Mouse (Mus musculus) liver, adult (tissue): ENCODE measurements around the gene Nos3.

Experiments used
- GATA4 ChIP-seq: IDR thresholded peaks from 2 replicates; pipeline ENCODE4 v1.6.1; 2014; ENCODE audit warnings: mild to moderate bottlenecking, low read length; ENCODE audit not compliant: insufficient replicate concordance

The Nos3 gene

GRCm38 (mm10) chr5:24394165-24394894 is 29.7 kb downstream of the Nos3 start:
- no peak for TF ChIP-seq GATA4

GRCm38 (mm10) chr5:24399686-24400085 is 35.1 kb downstream of the Nos3 start:
- TF ChIP-seq GATA4 = no peak

GRCm38 (mm10) chr5:24400362-24400761 is 35.8 kb downstream of the Nos3 start:
- TF ChIP-seq GATA4 = no peak

GRCm38 (mm10) chr5:24400911-24401605 is 36.4 kb downstream of the Nos3 start:
- no peak for TF ChIP-seq GATA4

GRCm38 (mm10) chr5:24401969-24402368 is 37.4 kb downstream of the Nos3 start:
- no peak for TF ChIP-seq GATA4

GRCm38 (mm10) chr5:24404594-24405360 is 40.2 kb downstream of the Nos3 start:
- TF ChIP-seq GATA4 = no peak

- TF ChIP-seq GATA4 = no peak
Observed at GRCm38 (mm10) chr5:24405389-24405876, 40.8 kb downstream of the Nos3 start.

- TF ChIP-seq GATA4 = no peak
Observed at GRCm38 (mm10) chr5:24408651-24409050, 44.0 kb downstream of the Nos3 start.

GRCm38 (mm10) chr5:24409466-24409865 is 44.9 kb downstream of the Nos3 start:
- TF ChIP-seq GATA4 = no peak

- TF ChIP-seq GATA4 = no peak
Observed at GRCm38 (mm10) chr5:24412063-24412462, 47.5 kb downstream of the Nos3 start.

GRCm38 (mm10) chr5:24413042-24413693 is 48.6 kb downstream of the Nos3 start, which contains the start of gene Asic3:
Asic3 (plus strand) TSS chr5:24413392.
- TF ChIP-seq GATA4 = no peak

- TF ChIP-seq GATA4 = no peak
Observed at GRCm38 (mm10) chr5:24413938-24414337, 49.3 kb downstream of the Nos3 start.

- no peak for TF ChIP-seq GATA4
Observed at GRCm38 (mm10) chr5:24416222-24416736, 51.7 kb downstream of the Nos3 start.

- TF ChIP-seq GATA4 = no peak
Observed at GRCm38 (mm10) chr5:24417587-24417986, 53.0 kb downstream of the Nos3 start.

GRCm38 (mm10) chr5:24420381-24420780 is 55.8 kb downstream of the Nos3 start:
- no peak for TF ChIP-seq GATA4
